Mouse (Mus musculus): ENCODE data around the gene Adsl. TPM values are rescaled to one million over a fixed set of nuclear protein-coding genes. Genes with fewer than 3 reads are reported as not detected.
A peak's percentile ranks its signal among the peaks of the same experiment; 100 is the strongest.

The Adsl gene
- total RNA-seq, 2 experiments from 2014 or later = 47.6 to 68.2 TPM

DNA sequence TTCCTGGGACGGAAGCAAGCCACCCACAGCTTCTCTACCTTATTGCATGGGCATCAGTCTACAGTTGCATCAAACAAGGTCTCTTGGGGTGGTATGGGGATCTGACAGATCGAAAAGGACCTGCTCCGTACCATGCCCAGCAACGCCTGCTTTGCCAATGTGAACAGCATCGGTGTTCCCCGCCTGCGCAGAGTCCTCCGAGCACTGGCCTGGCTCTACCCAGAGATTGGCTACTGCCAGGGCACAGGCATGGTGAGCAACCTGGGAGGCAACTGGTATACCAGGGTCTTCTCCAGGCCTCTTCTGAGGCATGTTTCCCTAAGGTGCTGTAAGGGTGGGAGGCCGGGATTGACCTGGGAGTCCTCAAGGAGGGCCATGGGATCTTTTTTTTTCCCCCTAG lies 59.0 kb downstream of the Adsl start:
- no peak for DNase-seq

DNA sequence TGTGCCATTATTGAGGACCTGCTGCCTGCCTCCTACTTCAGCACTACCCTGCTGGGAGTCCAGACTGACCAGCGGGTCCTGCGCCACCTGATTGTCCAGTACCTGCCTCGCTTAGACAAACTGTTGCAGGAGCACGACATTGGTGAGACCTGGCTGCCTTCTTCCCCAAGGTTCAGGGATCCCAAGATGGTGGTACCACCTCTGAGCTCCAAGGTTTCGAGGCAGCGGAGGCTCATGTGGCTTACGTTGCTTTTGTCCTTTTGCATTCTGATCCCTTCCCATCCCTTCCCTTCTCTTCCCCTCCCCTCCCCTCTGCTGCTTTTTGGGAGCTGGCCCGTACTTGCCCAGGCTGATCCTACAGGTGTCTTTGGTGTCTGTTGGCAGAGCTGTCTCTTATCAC lies 59.6 kb downstream of the Adsl start:
- no peak for DNase-seq

DNA sequence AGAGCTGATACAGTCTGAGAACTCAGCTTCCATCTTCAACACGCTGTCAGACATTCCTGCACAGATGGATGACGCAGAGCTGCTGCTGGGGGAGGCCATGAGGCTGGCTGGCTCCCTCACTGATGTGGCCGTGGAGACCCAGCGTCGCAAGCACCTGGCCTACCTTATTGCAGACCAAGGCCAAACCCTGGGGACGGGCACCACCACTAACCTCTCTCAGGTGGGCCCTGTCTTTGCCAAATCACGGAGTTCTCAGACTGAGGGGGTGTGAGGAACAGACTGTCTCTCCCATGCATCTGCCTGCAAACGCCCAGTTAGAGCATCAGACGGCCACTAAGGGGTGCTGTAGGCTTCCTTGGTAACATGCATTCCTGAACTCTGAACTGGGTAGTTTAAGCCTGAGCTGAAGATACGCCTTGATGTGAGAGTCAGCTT lies 60.4 kb downstream of the Adsl start:
- no peak for DNase-seq

DNA sequence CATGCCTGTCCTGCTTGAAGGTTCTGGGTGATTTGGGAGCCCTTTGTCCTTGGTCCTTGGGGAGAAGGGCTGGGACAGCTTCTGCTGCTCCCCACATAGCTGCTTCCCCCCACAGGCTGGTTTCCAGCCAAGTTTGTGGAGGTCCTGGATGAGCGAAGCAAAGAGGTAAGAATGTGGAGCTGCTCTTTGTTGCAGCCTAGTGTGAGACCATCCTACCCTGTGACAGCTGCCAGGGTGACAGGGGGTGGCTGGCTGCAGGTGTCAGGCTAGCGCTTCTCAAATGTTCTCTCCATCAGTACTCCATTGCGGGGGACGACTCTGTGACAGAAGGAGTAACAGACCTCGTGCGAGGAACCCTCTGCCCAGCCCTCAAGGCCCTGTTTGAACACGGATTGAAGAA lies 61.8 kb downstream of the Adsl start:
- no peak for DNase-seq

DNA sequence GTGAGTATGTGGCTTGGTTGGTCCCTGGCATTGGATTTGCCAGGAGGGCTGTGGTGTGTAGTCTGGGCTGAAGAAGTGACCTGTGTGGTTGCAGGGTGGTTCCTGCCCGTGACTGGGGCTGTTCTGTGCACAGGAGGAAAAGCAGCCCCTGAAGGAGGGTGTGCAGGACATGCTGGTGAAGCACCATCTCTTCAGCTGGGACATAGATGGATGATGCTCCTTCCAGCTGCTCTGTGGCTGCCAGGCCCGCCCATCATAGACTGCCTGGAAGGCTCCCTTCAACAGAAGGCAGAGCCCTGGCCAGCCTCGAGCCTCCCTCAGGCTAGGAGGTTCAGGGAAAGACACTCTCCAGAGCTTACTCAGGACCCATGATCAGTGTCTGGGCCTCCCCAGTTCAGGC lies 63.2 kb downstream of the Adsl start:
- no peak for DNase-seq

DNA sequence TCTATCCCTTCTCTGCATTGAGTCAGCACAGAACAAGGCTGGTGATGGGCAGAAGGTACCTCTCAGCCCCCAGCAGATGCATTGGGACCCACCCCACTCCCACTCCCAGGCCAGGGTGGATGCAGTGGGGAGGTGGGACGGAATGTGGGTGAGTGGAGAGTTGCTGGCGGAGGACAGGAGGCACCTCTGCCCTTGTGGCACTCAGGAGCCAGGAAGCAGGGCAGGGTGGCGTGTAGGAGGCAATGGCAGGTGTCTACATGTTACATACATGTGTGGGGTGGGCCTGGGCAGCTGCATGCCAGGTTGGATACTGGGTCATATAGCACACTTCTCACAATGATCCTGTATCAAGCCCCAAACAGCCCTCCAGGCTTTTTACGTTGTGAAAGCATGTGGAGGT lies 64.1 kb downstream of the Adsl start:
- no peak for DNase-seq

DNA sequence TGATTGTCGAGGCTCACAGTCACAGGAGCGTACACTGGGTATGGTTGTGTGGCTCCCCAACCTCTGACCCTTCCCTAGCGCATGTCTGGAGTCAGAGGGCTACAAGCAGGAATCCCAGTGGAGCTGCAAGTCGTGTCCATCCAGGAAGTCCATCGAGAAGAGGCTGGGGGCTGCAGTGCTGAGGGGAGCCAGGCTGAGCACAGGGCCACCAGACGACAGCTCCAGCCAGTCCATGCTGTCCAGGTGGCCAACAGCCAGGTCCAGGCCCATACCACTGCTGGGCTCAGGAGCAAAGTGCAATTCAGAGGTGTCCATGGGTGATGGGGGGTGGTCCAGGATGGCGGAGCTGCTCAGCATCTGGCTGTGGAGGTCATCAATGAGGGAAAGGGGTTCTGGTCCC lies 64.9 kb downstream of the Adsl start:
- DNase-seq = no peak

DNA sequence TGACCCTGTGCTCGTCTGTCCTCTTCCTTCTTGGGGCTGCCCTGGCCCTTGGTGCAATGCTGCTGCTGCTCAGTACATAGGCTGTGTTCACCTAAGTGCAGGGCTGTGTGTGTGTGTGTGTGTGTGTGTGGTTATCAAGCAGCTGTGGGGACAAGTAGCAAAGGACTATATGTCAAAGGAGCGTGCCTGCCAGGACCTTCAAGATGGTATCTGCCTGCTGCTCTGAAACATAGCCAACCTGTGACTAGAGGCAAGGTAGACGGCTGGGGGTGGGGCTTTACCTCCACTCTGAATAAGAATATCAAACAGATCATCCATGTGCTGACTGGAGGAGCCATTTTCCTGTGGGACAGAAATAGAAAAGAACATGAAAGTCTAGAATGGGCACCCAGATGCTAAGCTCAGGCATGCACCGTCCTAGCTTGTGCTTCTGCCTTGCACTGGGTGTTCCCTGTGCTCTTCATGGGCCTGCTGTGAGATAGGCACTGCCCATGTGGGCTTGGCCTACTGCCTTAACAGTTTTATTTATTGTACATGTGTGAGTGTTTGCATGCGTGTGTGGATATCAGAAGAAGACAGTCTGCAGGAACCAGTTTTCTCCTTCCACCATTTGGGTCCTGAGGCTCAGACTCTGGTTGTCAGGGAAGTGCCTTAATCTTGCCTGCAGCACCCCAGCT lies 66.9 kb downstream of the Adsl start:
- DNase-seq = no peak

DNA sequence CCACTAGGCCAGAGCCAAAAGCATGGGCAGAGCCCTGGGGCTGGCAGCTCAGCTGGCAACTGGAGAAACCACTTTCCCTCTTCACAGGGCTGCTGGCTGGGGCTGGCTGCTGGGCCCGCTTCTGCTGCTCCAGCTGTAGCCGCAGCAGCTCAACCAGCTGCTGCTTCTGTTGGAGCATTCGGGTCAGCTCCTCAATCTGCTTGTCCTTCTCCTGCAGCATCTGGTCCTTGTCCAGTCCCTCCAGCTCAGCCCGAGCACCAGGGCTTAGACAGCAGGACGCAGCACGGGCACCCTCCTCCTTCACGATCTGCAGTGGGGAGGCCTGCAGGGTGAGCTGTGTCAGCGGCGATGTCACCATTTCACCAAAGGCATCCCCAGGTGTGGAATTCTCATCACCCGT lies 68.2 kb downstream of the Adsl start:
- DNase-seq = no peak

DNA sequence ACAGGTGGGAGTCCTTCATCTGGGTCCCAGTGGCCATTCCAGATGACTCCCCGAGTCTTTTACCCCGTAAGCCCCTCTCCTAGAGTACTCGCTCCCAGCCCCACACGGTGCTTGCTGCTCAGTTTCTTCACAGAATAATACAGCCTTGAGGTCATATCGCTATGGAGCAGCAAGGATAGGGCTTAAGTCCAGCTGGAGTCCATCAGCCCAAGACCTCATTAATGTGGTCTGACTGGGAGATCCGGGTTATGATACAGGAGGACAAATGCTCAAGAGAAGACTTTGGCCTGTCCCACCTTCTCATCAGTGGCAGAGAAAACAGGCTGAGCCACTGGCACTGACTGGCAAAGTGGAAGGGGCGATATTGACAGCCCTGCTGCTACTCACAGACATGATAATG lies 69.0 kb downstream of the Adsl start:
- DNase-seq = no peak

Small RNA genes within 50 kb of the gene (microRNA-seq; reads per million reads assigned to microRNA genes)
- 9.2 reads per million, percentile 15 among the genes with 10 or more reads in this experiment for gene Mir5113

Other genes with a start within 250 kb of the Adsl start
- 10 to 100 TPM; 44.6 to 66.8 TPM for gene Tnrc6b, start 237.2 kb upstream of the Adsl start, total RNA-seq (2021)
- gene Sgsm3, start 29.3 kb downstream of the Adsl start, total RNA-seq (2021) = 10 to 100 TPM; 15.2 to 20.7 TPM
- gene Mrtfa, start 242.3 kb downstream of the Adsl start, total RNA-seq (2021) = 10 to 100 TPM; 23.7 to 26.2 TPM

Measured in adrenal gland, postnatal 10 days (tissue).